Mouse (Mus musculus) lung, postnatal 14 days (tissue): ENCODE measurements around the gene Ppp1r3d.

ENCODE experiments used
- DNase-seq: peaks from one replicate; pipeline ENCODE4 v3.0.0; 2021

The Ppp1r3d gene

DNA sequence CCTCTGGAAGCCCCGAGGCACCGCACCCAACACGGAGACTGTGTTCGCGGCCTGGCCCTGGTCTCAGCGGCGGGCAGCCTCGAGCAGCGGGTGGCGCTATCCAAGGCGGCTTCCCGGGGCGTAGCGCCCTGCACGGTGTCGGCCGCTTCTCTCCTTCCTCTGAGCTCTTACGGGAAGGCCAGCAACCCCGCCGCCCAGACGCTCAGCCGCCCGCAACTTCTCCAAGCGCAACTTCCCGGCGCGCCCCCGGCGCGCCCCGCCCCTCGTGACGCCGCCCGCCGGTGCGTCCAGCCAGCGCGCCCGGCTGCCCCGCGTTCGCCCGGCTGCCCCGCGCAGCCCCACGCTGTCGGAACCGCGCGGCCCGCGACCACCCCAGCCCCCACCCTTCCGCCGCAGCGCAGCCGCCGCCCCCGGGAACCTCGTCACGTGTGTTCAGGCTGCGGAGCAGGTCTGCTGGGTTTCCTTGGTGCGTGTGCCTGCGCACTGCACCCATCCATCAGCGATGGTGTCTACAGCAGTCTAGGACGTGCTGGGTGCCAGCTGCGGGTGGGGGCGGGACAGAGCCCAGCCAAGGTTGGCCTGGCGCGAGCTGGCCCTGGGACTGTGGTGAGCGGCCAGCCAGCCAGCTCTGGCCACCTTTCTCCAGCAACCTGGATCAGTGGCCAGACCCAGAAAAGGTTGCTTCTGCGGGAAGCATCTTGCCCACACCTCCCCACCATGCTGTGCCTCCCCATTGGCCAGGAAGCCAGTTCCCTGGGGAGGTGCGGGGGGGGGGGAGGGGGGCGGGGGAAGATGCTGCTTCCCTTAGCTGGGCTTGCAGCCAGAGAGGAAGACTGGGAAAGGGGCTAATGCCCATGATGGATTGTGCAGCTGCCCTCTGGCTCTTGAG is at the start of gene Ppp1r3d, which contains the start of gene Fam217b:
Gene Ppp1r3d, minus strand, starts transcription at position 212 of the 889 bp plus-strand sequence.
Gene Fam217b, plus strand, starts transcription at position 264 of the 889 bp plus-strand sequence.
- DNase-seq = peak; percentile 59

DNA sequence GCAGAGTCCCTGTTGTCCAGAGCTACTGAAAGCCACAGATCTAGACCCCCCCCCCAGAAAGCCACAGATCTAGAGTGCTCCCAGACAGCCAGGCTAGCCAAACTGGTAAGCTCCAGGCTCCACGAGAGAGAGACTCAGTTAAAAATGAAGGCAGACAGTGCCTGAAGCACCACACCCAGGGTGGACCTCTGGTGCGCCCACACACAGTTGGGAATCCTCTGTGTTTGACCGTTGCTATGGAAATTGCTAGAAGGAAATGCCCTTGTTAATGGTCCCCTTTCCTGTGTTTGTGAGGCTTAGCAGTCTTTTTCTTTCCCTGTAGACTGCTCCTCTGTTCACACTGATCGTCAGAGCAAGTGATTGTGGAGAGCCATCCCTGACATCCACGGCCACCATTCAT is 46.1 kb upstream of the Ppp1r3d start:
- DNase-seq = no peak

DNA sequence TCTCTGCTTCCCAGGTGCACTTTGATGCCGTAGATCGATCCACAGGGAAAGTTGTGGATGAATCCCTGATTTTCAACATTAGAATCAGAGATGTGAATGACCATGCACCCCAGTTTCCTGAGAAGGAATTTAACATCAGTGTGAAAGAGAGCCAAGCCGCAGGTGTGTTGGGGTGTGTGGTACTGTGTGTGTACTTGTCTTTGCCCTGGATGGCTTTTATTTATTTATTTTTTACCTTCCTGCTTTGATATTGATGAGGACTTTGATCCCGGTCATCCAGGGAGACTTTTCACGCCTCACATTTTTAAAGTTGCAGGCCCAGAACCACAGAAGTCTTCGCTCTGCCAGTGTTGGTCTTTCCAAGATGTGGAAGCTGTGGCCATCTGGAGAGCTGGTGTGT is 43.1 kb upstream of the Ppp1r3d start:
- DNase-seq = no peak

DNA sequence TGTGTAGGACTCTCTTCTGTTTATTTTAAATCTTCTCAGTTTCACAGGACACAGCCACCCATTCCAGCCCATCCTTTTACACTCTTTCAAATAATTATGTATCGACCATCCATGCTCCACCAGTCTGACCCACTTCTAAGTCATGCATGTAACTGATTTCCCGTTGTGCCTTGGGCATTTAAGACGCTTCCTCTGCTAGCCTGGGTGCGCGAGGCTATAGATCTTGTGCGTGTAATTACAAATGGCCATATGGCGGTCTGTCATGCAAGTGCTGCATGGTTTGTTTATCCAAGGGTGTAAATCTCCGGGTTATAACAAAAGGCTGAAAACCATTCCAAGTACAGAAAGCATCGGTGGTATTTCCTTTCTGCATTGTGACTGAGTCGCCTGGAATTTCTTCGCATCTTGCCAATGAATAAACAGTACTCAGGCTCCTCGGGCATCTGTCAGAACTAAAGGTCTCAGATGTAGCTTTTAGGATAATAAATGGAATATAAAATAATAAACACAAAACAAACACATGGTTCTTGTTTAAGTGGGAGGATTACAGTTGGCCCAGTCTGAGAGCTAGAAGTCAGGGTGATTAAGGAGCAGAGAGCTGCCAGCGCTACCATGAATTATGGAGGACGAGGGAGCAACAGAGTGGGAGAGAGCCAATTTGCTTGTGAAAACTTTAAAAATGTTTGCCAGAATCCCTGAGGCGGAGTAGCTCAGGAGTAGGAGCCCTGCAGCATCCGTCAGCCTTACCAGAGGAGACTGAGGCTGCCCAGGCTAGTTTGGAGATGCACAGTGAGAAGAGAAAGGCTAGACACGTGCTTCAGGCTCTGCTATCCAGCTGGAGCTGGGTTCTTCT is 40.6 kb upstream of the Ppp1r3d start:
- peak; percentile 16 for DNase-seq

DNA sequence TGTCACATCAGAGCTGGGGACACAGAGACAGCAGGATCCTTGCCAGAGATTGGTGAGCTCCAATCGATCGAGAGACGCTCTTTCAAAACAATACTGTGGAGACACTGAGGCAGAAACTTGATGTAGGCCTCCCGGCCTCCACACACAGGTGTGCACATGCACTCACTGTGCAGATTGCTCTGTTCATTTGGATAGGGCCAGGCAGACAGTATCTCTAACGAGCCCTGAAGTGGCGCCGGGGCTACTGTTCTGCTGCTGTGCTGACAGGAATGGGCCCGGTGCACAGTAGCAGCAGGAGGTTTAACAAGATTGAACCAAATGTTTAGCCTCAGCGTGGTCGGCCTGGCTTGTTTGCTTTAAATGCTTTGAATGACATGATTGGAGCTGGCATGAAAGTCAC is 36.7 kb upstream of the Ppp1r3d start:
- no peak for DNase-seq

DNA sequence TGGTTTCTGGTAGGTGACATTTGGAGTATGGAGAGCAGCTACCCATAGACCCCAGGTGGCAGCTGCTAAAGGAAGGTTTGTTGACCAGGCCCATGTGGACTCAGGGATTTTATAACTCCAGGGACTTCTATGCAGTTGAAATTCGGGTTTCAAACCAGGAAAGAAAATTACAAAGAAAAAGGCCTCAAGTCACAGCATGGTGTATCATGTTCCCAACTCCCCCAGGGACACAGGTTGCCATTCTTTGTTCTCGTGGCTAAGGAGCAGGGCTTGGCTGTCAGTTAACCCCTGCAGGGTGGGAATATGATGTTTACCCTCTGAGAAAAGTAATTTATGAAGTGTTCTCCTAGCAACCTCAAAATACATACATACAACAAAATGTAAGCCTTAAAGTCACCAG is 36.0 kb upstream of the Ppp1r3d start:
- no peak for DNase-seq

DNA sequence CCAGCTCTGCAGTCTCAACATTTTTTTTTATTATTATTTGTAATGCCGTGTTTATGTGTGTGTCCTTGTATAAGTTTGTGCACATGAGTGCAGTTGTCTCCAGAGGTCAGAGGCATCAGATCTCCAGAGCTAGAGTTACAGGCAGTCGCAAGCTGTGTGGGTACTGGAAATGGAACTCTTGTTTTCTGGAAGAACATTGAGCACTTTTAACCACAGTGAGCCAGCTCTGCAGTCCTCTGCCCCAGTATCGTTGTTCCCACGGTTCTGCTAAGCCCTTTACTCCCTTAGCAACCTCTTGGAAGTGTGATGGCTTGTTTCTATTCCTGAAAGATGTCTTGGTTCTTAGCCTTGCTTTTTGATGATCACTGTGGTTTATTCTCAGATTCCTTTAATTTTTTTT is 35.1 kb upstream of the Ppp1r3d start:
- no peak for DNase-seq

DNA sequence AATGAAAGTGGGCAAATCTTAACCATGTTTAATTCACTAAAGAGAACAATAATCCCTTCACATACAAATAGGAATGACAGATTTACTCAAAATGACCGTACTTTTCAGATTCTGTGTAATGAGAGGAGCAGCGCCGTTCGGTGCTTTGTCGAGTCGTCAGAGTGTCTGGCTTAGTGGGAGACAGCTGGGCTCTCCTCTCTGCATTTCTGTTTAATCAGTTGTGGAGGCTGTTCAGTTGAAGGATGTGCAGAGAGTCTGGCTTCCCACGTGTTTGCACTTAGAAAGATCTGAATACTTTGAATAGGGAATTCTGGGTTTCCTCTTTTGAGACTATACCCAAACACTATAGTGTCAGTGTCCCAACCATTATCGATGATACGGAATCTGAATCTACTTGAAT is 23.0 kb upstream of the Ppp1r3d start:
- DNase-seq = no peak

DNA sequence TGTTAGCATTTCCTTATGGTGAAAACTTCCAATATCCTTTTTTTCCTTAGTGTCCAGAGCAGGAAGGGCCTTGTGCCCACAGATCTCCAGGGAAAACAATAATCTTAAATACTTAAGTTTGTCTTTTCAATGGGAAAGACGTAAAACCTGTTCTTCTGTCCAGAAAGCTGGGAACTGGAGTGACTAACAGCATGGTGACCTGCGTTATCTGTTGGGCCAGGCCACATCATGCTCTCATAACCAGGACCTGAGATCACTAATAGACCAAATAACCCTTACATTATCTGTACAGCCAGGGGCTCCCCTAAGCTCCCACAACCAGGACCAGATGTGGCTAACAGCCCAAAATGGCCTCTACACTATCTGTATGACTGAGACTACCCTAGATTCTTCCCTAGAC is 19.6 kb upstream of the Ppp1r3d start:
- DNase-seq = no peak

DNA sequence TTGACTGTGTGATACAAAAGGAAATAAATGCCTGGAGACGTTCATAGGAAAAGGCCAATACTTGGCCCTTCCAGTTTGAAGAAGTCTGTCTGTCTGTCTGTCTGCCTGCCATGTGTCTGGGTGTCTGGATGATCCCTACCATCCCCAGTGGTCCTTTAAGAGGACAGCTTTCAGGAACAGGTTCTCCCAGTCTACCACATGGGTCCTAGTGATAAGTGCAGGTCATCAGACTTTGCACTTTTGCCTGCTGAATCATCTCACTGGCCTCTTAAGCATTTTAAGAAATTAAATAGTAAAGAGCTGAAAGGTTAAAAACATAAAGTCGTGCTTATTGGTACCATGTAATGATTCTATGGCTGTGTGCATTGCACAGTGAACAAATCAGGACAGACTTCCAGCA is 19.2 kb upstream of the Ppp1r3d start:
- DNase-seq = no peak

DNA sequence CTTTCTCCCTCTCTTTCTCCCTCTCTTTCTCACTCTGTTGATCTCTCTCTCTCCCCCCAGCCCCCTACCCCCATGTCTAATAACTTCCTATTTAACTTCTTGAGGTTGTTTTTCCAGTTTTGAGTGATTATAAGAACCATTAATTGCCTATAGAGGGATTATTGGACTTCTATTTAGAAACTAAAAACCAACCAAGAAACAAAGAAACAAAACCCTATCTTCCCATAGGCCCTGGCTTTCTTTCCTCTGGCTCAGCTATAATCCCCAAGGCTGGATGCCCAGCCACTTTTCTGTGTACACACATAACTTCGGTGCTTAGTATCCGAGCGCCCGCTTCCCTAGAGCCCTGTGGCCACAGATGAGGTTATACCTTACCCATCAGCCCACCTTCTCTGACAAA is 16.0 kb upstream of the Ppp1r3d start, which contains the start of gene Cdh26:
Gene Cdh26, plus strand, starts transcription at position 301 of the 400 bp plus-strand sequence.
- no peak for DNase-seq

DNA sequence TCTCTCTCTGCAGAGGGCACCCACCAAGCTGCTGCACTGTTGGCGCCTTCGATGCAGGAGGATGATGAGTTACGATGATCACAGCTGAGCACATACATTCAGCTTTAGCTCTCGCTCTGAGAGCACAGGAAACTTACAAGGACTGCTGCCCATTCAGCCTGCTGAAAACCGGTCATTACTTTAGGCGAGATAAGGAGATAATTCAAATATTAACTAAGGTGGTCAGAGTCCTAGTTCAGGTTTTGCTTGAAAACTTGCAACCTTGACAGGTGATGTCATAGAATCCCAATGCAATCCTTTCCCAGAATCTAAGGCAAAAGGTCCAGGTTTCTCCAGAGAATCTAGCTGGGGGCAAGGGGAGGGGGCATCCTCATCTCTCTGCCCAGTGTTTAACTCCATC is 15.2 kb upstream of the Ppp1r3d start:
- no peak for DNase-seq

DNA sequence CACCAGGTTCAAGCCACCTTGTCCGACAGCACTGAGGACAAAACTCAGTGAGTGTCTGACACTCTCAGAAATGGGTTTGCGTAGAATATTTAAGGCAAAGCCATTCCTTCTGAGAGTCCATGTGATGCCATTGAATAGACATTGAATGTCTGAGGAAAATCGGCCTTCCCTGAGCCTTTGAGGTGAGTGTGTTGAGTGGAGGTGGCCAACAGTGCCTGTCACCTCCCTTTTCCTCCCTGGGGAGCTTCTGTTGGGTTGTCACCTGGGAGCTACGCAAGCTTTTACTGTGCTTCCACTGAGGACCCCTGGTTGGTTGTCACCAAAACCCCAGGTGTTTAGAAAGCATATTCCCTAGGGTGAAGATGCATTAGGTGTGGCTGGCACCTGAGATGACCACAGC is 14.4 kb upstream of the Ppp1r3d start:
- no peak for DNase-seq

DNA sequence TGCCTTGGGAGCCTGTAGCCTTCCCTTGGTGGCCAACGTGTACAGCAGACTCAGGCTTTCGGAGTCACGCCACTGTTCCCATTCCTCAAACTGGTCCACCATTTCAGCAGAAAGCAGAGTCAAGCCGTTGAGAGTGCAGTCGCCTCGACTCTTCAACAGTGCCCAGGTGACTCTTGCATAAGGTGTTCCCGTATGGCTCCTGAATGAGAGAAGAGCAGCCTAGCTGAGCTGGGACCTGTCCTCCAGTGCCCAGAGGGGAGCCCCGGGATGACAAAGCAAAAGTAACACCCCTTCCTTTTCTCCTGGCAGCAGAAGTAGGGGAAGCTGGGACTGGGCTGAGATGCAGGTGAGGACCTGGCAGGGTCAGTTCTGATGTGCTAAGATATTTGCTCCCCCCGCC is 13.9 kb upstream of the Ppp1r3d start:
- DNase-seq = no peak

DNA sequence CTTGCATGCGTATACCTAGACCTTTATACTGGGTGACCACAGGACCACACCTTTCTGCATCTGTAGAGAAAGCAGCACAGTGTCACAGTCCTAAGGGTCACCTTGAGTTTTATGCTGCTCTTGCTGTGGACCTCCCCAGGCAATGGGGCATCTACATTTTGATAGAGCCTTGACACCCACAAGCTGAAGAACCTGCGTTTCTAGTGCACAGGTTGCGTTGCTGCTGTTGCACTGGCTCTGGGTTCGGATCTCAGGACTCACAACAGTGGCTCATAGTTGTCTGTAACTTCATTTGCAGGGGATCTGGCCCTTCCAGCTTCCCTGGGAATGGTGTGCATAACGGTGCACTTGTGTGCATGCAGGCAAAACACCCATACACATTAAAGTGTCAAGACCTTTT is 12.9 kb upstream of the Ppp1r3d start:
- DNase-seq = no peak

DNA sequence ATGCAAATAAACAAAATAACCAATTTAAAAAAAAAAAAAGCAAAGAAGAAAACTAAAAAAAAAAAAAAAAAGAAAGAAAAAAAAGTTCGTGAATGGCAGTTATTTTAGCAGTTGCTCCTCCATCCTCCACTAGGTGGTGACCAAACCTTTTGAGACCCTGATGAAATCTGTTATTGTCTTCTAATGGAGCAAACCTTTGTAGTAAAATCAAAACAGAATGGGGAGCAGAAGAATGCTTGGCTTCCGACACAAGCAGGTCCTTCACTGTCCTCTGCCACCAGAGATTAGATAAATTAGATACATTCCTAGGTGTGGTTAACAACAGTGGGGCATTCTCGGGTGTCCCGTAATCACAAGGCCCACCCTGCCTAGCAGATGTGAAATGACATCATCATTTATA is 12.0 kb upstream of the Ppp1r3d start:
- DNase-seq = peak; percentile 25

DNA sequence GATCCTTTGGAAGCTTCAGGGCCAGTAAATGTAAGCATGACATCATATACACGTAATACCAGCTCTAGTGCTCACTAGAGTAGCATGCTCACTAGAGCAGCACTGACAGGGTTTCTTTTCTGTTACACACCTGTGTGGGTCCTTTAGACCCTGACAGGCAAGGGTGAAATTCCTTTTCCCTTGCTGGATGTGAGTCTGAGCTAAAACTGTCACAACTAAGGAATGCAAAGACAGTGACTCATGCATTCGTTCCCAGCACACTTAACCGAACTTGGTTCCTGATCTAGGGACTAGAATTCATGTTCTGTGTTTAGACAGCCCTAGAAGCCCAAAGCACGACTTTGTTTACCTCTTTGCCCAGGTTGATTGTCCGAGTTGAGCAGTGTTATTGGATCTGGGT is 9.0 kb upstream of the Ppp1r3d start:
- no peak for DNase-seq

DNA sequence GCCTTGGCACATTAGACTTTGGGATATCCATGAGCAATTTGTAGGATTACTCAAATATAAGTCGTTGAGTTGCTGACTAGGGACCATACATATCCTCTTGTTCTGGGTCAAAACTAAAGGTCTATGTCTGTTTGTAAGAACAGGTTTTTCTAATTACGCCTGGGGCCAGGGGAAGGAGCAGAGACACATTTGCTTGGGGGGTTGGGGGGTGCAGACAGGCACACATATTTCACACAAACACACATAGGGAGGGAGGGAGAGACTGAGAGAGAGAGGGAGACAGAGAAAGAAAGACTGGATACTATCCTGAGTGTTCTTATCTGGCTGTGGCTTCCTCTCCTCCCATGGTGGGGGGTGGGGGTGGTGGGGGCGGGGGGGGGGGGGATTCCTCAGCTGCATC is 7.9 kb upstream of the Ppp1r3d start:
- DNase-seq = no peak

DNA sequence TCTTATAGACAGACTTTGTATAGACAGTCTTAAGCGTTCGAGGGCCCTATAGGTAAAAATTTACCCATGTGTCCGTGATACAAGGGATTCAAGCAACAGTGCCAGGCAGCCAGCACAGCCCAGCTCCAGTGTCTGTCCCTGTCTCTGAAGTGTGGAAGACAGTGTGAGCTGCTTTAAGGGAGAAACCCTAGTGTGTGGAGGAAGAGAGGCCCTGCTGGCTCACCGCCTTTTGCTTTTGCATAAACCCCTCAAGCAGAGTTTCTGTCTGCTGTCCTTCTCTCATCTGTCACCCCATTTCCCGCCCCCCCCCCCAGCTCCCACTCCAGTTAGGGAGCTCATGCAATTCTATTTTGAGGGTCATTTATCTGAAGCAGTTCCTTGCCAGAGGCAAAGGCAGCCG is 7.3 kb upstream of the Ppp1r3d start:
- no peak for DNase-seq

DNA sequence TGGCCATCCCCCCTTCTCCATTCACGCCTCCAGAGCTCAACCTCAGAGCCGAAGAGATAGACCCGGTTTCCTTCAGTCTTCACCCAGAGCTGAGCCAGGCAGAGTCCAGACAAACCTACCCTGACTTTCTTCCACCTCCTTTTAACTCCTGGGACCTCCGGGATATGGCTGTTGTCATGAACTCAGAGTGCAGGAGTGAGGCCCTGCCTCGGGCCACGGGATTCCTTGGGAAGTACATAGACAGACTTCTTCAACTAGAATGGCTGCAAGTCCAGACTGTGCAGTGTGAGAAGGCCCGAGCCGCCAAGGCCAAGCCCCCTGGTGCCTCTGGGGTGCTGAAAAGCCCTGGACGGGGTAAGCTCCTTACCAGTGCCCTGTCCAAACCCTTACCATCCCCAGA is 6.3 kb upstream of the Ppp1r3d start:
- DNase-seq = no peak

DNA sequence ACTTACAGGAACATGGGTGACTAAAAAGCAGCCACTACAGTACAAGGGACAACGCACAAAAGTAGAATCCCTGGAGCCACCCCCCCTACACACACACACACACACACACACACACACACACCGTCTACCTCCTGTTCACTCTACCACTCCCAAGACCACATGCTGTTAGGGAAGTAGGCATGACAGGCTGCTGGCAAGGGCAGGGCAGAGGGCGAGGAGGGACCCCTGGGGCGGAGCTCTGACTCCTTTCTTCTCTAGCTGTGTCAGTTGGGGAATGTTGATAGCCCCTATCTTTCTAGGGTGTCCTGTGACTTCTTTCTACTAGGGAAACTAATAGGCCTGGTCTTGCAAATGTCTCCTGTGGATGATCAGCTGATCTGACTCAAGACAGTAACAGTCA is 2.7 kb upstream of the Ppp1r3d start:
- no peak for DNase-seq

DNA sequence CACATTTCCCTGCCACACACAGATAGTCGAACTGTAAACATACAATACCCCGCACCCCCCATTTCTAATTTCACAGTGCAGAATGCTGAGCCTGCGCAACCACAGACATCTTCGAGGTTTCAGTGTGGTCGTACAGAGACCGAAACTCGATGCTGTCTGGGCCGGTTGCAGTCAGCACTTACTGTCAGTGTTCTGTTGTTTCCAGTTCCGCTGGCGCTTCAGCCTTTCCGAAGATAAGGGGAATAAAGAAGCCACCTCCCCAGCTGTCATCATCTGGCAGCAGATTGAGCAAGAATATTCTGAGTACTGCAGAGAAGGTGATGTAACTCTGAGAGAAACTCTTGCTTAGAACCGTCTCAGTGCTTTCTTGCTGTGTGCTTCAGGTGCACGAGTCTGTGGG is 2.2 kb upstream of the Ppp1r3d start:
- peak; percentile 35 for DNase-seq

DNA sequence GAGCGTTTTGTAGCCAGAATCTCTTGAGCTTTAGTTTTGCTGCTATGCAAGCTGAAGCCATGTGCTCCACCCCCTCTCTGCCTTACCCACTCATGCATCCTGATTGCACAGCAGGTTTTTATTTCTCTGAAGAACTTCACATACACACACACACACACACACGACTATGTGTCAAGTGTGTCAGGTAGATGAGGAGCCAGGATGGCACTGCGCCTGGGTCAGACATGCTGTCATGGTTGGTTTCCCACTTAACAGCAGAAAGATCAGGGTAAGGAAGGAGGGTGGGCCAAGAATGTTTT is 827 bp upstream of the Ppp1r3d start:
- no peak for DNase-seq
